Mouse (Mus musculus): ENCODE measurements around the gene Gm45753. TPM values are rescaled to one million over a fixed set of nuclear protein-coding genes. Genes with fewer than 3 reads are reported as not detected.
"Not testable (repeated sequence)": the region's sequence is repeated elsewhere in the genome, so short reads cannot be mapped to it uniquely, and the experiment has no call there.

Gm45753 gene
- total RNA-seq (2021) = not detected
- long read RNA-seq, experiment 1 = 0 reads
- long read RNA-seq, experiment 2 = 0 reads

DNA sequence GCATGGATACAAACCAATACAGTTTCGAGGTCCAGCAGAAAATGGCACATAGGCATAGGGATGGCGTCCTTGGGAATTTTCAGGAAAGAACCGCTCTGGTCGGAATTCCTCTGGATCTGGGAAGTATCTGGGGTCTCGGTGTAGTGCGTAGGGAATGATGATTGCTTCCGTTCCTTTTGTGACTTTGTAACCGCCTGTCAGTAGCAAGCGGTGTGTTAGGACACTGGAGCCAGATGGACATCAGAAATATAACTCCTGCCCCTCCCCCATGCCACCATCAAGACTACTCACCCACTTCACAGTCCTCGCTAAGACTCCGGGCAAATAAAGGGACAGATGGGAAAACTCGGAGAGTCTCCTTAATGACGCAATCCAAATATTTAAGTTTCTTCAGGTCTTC is at the start of gene Gm45753:
TSS of gene Gm45753 (minus strand) at position 101 of the 400 bp plus-strand sequence.
- DNase-seq = no peak

DNA sequence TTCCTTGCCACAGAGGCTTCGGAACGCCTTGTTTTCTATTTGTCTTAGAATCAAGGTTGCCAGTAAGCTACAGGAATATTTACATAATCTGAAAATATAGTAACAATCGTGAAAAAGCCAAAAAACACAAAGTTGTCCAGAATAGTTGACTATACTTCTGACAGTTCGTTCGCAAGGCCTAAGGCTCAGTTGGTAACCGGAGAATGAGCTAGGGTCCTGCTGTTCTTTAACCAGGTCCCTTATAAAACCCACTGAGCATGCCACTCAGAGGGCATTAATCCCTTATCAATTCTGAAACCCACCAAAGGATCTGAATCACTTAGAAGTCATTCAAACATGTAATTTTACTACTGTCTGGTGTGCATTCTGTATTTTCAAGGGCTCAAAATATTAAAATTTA is 47.5 kb upstream of the Gm45753 start:
- DNase-seq = no peak

DNA sequence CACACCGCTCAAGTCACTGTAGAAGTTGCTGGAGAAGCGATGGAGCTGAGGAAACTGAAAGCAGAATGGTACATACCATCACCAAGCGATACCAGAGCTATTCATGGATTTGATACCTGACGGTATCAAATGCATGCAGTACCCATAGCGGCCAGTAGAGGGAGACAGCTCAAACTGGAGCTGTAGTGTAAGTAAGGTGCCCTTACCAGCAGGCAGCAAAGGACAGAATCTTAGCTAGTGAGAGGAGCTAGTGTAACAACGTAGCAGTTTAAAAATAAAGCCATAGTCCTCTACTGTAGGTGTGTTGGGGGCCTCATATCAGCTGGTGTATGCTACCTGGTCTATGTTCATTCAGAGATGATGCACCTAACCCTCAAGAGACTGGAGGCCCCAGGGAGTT is 36.8 kb upstream of the Gm45753 start:
- no peak for DNase-seq

DNA sequence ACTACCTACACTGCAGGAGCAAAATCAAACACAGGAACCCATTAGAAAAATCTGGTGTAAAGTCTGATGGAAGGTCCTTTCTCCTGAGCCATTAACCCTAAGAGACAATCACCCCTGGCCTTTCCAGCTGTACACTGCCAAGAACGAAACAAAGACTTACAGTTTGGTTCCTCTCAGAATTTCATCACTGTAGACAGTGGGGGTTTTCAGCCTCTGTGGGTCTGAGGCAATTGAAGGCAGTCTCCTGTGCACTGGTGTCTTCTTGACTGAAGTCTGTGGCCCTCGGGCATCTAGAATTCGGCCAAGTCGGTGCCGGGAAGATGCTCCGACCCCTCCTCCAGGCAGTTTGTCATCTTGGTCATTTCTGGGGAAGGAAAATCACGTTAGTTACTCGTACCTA is 36.0 kb upstream of the Gm45753 start:
- DNase-seq = no peak

DNA sequence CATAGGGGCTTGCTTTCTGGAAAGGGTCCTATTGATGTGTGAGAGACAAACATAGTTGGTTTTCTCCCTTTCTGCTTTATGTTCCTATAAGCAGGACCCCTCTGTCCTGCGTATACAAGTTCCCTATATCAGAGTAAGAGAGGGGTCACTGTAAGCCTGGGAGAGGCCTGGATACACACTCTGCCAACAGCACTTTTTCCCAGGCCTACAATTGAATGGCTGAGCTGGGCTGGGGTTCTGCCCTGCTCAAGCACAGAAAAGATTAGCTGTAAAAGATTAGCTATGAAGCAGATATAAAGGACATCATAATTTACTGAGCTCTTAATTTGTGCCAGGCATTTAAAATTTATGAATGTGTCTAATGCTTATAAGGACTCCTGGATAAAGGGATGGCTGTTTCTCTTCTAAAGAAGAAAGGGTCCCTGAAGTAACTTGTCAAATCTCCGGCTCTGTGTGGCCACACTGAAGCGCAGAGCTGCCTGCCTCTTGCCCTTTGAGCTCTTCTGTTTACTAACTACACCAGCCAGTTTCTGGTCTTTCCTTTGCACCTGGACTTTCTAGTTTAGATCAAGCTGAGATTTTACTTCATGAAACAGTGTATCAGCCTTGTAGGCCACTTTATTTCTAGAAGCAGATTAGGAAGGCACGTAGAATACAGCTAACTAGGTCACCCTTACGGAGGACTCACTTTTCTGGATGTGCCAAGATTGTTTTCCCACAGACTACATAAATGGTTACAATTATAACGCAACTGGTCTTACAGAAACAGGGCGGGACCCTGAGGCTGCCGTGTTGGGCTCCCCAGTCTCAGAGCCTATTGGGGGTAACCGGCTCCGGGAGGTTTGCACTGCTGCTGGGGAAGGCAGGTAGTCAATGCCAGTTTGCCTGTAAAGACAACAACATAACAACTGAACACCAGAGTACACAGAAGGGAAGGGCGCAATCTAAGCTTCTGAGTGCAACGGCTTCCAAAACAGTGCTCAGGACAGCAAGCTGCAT is 33.7 kb upstream of the Gm45753 start:
- no peak for DNase-seq

DNA sequence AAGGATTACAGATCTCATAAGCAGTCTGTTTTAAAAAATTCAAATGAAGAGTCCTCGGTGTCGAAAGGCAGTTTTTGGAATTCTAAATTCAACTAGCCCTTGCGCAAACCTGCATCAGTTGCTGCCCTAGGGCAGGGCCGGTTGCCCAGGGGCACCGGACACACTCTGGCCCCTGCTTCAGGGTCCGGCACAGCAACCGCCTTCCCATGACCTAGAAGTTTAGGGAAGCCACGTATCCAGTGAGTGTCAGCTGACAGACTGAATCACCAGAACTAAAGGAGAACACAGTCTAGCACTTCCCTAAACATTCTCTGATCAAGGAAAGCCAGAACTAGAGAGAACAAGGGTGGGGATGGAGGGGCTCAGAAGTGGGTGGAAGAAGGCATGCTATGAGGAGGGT is 25.2 kb upstream of the Gm45753 start:
- no peak for DNase-seq

DNA sequence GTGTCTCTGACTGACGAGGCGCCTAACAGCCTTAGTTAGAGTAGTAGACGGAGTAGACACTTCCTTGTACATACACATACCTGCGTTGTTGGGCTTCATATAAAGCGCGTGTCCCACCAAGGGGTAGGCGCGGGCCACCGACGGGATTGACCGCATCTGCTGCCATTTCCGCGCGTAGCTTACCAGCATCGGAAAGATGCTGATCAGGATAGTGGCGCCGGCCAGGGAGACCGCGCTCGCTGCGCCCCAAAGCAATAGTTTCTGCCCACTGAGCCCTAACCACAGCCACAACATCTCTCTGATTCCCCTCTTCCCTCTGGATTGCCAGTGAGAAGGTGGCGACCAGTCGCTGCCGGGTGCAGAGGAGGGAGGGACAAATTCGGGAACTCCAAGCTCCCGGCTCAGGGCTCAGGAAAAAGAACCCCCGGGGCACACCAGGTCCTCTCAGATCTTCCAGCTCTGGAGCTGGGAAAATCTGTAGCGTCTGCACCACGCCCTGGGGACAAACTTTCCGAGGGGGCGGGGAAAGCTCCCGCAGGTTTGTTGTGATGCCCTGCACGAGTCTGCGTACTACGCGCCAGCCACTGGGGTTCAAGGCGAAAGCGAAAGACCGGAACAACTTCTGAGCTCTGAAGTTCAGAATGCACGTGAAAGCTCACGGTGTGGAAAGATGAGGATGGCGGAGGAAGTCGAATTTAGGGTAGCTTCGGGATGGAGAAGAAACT is 24.6 kb upstream of the Gm45753 start, which contains the start of gene Cyp4v3:
TSS of gene Cyp4v3 (minus strand) at position 532 of the 725 bp plus-strand sequence.
- DNase-seq = peak; percentile 60

DNA sequence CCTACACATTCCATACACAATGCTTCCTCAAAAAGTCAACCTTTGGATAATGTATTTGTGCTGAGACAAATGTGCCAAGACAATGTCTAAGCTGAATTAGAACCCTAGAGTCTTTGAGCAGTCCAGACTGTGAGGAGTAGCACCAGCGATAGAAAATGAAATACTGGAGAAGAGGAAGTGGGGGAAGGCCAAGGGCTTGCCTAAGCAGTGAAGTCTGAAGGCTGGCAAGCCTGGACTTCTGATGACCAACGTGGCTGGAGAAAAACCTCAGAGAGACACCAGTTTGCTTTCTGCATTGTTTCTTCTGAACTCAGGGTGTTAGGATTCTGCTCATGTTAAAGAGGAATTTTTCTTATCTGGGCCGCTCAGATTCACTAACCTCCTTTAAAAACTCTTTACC is 22.6 kb upstream of the Gm45753 start:
- no peak for DNase-seq

DNA sequence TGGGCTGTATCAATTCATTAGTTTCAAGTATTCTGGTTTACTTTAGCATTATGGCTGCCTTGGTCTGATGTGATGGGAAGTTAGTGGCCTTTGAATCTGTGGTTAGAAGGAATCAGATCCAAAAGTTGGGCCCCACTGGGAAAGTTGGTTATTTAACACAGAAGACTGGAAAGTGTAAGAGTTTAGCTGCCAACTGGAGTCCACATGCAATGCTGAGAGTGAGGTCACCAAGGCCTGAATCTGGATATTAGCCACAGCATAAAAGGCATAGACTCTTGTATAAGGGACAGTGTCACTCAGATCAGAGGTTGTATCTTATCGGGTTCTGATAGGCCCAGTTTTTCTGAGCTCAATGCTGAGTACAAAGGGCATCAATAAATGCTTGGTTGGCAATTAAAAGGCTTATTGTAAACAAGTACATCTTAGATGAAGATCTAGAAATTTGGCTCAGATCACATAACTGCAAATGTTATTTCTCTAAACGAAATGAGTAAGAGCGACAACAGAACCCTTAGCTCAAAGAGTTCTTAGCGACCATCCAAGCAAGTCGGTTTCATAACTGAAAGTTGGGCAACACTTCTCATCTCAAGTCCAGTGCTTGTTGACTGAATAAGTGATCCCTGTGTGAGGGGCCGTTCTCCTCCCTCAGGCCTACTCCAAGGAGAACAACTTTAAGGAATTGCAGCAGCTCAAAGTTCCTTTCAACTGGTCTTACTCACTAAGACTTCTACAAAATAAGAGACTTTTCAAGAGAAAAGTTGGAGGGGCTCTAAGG is 21.1 kb upstream of the Gm45753 start:
- DNase-seq = no peak

DNA sequence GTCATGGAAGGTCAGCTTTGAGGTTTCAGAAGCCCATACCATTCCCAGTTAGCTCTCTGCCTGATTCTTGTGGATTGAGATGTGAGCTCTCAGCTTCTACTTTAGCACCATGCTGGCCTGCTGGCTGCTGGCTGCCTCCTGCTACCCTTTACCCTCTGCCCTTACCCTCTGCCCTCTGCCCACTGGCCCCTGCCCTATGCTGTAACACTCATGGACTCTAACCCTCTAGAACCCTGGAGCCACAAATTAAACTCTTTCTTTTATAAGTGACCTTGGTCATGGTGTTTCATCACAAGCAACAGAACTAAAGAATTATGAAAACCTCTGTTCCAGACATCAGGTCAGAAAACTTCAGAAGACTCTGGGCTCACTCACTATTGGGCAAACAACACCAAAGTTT is 18.8 kb upstream of the Gm45753 start:
- DNase-seq = not testable (repeated sequence)

DNA sequence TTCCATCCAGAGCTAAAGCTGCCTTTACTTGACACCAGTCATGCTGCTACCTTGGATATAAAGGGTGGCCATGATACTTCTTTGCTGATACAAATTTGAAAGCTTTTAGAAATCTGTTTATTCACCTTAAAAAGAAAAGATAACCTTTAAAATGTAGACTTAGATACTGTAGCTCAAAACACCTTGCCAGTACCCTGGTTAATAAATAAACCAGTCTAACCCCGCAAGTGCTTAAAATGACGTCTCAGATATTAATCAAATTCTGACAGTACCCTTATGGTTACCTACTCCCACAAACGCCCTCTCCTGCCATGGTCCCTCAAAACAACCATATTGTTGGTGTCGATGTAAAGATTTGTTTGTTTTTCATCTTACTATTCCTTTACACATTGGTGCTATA is 15.9 kb upstream of the Gm45753 start:
- DNase-seq = no peak

DNA sequence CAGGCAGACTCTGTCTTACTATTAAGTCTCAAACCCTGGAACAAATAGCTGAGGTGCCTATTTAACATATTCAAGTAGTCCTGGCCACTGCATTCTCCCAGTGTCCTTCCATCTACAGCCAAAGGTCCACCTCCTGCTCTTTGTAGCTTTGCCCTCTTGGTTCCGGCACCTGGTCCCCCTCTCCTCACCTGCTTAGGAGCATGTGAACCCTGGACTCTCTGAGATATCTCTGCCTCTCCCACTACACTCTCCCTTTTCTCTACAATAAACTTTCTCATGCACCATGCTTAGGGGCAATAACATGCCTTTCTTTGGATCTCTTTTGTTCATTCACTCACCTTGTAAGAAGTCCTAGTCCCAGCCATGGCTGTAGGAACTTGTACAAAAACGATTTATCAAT is 13.1 kb upstream of the Gm45753 start:
- DNase-seq = no peak

DNA sequence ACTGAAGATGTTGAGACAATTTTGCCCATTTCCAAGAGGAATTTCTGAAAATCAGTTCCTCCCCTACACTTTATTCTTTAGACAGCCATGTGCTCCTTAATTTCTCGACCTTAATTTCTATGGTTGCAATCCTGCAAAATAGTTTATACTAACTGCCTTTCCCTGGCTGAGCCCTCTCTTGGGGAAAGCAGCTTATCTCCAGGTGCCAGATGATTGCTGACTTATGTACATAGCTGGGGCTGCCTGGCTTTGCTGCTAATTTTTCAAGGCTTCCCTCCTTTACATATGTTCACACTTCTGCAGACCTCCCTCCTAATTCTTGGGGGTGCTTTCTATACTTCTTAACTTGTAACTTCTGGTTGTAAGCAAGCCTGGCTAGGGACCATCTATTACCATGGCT is 12.7 kb upstream of the Gm45753 start:
- no peak for DNase-seq

DNA sequence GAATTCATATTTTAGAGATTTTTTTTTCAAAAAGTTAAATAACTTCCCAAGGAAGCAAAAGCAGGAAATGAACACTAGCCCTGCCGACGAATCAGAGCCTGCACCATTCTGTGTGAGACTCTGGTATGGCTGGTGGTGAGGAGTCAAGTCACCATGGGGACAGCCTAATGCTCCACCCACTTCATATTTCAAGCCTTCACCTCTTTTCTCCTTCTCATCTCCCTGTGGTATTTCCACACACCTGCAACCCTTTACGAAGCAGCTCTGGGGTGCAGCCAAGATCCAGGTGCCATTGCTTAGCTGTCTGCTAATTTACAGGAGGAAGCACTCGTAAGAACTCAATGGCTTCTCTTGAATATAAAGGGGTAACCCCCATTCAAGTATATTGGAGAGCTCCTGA is 2.7 kb upstream of the Gm45753 start:
- DNase-seq = no peak

DNA sequence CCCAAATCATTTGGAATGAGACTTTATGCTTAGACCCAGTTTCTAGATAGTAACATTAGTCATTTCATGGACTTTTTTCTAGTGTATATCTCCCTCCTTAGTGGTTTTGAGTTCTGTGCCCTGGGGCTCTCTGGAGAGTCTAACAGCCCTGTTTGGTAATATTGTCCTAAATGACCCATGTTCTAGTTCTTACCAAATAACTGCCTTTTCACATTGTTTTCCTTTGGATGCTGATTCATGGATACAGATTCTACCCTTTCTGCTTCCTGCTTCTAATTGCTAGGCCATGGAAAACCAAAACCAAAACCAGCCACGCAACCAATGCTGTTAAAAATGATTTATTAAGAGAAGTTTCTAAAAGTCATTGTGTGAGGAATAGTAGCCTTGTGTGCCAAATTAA is 2.8 kb downstream of the Gm45753 start:
- no peak for DNase-seq

DNA sequence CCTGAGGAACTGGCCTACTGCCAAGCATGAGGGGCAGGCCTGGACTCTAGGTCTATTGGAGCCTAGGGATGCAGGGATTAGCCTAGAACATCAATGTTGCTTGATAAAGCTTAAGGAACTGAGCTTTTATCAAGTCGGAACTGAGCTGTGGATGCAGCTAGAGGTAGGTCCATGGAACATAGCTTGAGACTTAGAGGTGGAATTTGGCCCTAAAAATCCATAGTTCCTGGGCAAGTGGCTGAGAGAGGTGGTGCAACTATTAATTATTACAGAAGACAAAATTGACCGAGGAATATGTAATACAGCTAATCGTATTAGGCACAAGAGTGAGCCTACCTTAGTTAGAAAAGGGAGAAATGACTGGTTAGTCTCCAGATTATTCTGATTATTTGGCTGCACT is 3.9 kb downstream of the Gm45753 start:
- no peak for DNase-seq

DNA sequence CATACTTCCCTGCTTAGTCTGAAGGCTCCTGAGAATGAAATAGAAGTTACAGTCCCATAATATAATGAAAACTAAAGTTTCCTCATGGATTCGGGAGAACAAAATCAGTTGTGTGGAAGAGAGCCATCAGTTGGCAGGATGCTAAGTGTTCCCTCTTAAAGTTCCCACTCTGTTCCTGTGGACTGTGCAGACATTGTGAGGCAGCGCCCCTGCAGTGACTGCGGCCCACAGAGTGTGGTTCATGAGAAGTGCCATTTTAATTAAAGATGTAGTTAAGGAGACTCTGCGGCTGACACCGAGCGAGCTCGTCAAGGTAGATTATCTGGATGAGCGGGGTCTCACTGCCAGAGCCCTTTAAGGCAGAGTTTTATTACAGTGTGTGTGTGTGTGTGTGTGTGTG is 5.9 kb downstream of the Gm45753 start:
- DNase-seq = no peak

DNA sequence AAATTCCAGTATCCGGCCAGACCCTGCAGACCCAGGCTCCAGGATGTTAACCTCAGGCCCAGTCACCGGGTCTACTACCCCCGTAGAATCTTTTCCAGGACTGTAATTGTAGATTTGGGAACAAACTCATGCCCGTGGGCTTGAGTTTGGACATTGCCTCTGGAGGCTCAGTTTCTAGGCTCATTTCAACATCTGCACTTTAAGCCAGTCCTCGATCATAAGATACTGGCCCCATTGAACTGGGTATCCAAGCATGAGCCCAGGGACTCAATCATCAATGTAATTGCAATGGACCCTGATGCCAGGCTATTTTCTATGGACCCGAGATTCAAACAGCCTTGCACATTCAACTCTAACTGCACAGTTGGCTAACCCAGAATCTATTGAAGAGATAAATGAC is 13.0 kb downstream of the Gm45753 start:
- DNase-seq = no peak

DNA sequence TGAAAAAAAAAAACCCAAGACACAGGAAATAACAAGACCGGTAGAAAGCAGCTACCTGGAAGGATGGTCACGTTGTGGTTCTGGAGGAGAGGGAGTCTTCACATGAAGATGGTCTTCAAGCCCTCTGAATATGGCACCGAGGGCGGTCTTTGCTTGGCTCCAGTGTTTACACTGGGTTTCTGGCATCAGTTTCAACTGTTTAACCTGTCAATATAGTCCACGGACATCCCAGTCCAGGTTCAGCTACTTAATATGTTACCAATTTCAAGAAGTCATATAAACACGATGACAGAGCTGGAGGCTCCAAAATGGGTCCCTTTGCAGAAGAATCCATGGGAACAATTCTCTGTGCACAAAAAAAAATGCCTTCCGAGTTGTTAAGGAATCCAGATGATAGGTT is 13.6 kb downstream of the Gm45753 start, which contains the start of gene Klkb1:
TSS of gene Klkb1 (minus strand) at position 173 of the 400 bp plus-strand sequence.
- DNase-seq = no peak

DNA sequence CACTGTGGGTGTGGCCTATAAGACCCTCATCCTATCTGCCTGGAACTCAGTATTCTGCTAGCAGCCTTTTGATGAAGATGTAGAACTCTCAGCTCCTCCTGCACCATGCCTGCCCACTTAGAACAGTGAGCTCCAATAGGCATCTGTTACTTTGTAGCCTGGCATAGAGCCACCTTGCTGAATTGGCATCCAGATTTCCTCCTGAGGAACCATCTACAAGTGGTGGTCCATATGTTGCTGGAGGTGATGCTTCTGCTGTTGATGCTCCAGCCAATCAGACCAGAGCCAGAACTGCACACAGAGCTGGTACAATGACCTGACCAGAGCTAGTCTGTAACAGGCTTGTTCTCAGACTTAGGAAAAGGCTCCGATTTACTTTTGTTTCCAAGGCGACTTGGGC is 16.5 kb downstream of the Gm45753 start:
- no peak for DNase-seq

DNA sequence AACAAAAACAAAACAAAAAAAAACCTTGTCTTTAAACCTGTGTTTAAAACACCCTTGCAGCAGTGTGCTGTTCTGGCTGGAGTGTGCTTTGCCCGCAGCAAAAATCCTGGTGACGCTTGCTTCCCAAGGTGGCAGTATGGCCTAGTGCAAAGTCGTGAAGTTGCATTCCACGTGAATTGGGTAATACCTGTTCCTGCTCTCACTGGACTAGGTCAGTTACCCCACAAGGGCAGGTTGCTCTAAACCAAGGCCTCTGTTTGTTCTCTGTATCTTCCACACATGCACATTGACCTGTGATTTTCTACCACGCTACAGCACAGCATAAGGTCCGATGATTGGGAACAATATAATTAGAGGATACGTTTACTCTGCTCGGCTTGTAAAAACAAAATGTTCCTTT is 26.6 kb downstream of the Gm45753 start:
- no peak for DNase-seq

DNA sequence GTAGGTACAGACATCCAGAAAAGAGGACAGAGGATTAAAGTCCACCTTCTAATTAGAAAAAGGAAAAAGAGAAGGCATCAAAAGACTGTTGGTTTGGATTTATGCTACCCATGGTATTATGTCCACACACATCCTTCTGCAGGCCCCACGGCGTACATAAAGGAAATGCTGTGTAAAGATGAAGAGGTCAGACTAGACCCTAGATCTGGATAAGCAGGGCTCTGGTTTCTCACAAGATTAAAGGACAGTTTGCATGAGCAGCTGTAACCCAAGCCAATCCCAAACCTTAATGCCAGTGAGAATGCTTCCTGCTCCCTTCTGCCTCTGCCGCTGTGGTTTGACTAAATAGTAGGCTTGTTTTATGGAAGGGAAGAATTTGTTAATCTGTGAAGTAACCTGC is 30.8 kb downstream of the Gm45753 start:
- no peak for DNase-seq
